Mouse (Mus musculus) kidney, postnatal 36 days (tissue): ENCODE measurements around the gene Med19.
"Not testable (repeated sequence)": the region's sequence is repeated elsewhere in the genome, so short reads cannot be mapped to it uniquely, and the experiment has no call there.

Experiments used
- DNase-seq, 2 experiments: peaks; one replicate each; pipeline ENCODE4 v3.0.0; 2021 to 2022; ENCODE audit warnings: mixed read lengths in 2 of 2

Med19 gene

GRCm38 (mm10) chr2:84669828-84670568 is 8.2 kb upstream of the Med19 start:
- DNase-seq = peak in 1 of 2 experiments; percentile 54

GRCm38 (mm10) chr2:84670569-84670933 is 7.7 kb upstream of the Med19 start, which contains the start of gene Selenoh:
TSS of gene Selenoh (minus strand) at chr2:84670770.
- peak; percentile 87 to 89 for DNase-seq

GRCm38 (mm10) chr2:84671535-84671934 is 6.7 kb upstream of the Med19 start:
- DNase-seq = not testable (repeated sequence)

- DNase-seq = peak; percentile 11 to 73
Measured at GRCm38 (mm10) chr2:84677270-84677967, 783 bp upstream of the Med19 start.

- DNase-seq = no peak
Measured at GRCm38 (mm10) chr2:84679016-84679415, 814 bp downstream of the Med19 start, which contains the start of gene Tmx2. TSS of gene Tmx2 (minus strand) at chr2:84679140.

GRCm38 (mm10) chr2:84682605-84683183 is 4.5 kb downstream of the Med19 start:
- no peak for DNase-seq

- no peak for DNase-seq
Measured at GRCm38 (mm10) chr2:84688080-84688844, 10.1 kb downstream of the Med19 start.

- DNase-seq = no peak
Measured at GRCm38 (mm10) chr2:84690050-84690449, 11.8 kb downstream of the Med19 start.

GRCm38 (mm10) chr2:84695007-84695695 is 16.9 kb downstream of the Med19 start:
- no peak for DNase-seq

GRCm38 (mm10) chr2:84703497-84703896 is 25.3 kb downstream of the Med19 start:
- DNase-seq = no peak

- DNase-seq = no peak
Measured at GRCm38 (mm10) chr2:84704329-84704728, 26.1 kb downstream of the Med19 start.

- no peak for DNase-seq
Measured at GRCm38 (mm10) chr2:84705295-84705694, 27.1 kb downstream of the Med19 start.

GRCm38 (mm10) chr2:84707523-84707922 is 29.3 kb downstream of the Med19 start:
- no peak for DNase-seq

GRCm38 (mm10) chr2:84711898-84712297 is 33.7 kb downstream of the Med19 start:
- no peak for DNase-seq

- DNase-seq = no peak
Measured at GRCm38 (mm10) chr2:84714422-84714810, 36.2 kb downstream of the Med19 start.

- peak; percentile 99 for DNase-seq
Measured at GRCm38 (mm10) chr2:84714811-84715561, 36.8 kb downstream of the Med19 start, which contains the start of gene Zdhhc5. TSS of gene Zdhhc5 (minus strand) at chr2:84715180.

GRCm38 (mm10) chr2:84715562-84716361 is 37.6 kb downstream of the Med19 start:
- peak; percentile 83 to 96 for DNase-seq

GRCm38 (mm10) chr2:84716423-84717355 is 38.5 kb downstream of the Med19 start:
- peak in 1 of 2 experiments; percentile 21 for DNase-seq

- DNase-seq = no peak
Measured at GRCm38 (mm10) chr2:84717357-84717756, 39.2 kb downstream of the Med19 start.
